Mouse (Mus musculus) megakaryocyte progenitor cell, adult 5-6 weeks (primary cell): ENCODE data around the gene Arpc1a. TPM values are rescaled to one million over a fixed set of nuclear protein-coding genes. Genes with fewer than 3 reads are reported as not detected.
A peak's percentile ranks its signal among the peaks of the same experiment; 100 is the strongest.

ENCODE experiments used
- ATAC-seq: replicated peaks from 2 replicates; pipeline ENCODE4 v1.8.0; 2016; ENCODE audit warnings: mild to moderate bottlenecking, moderate TSS enrichment, inconsistent platforms; ENCODE audit not compliant: poor library complexity
- total RNA-seq, 2 experiments: library from RNA; stranded (forward) in 1 of 2; stranded (reverse) in 1 of 2; fragments of 157-497, 149-512 nt in 1 of 2; fragments of 200-1000 nt in 1 of 2; gene quantifications; 2 replicates each; pipeline versions ENCODE4 v1.2.3 to v1.2.4; 2015 to 2017

The Arpc1a gene
- total RNA-seq, 2 experiments from 2014 or later = 47.7 to 79.9 TPM

DNA sequence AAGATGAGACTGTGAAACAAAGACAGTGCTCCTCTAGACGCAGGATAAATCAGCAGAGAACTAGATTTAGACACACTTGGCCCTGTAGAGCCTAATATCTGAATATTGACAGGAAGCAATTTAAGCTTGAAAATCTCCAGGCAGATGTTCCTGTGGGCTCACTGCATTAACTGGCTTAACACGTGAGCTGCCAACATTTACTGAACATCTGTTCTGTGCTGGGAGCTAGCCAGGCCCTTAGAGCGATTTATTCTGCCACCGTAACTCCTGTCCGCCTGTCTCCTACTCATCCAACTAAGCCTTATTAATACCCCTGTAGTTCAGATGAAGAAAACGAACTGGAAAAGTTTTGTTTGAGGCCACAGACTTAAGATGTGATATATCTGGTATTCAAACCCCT is 55.2 kb downstream of the Arpc1a start:
- no peak; the same call in 1 of the 2 replicates for ATAC-seq

DNA sequence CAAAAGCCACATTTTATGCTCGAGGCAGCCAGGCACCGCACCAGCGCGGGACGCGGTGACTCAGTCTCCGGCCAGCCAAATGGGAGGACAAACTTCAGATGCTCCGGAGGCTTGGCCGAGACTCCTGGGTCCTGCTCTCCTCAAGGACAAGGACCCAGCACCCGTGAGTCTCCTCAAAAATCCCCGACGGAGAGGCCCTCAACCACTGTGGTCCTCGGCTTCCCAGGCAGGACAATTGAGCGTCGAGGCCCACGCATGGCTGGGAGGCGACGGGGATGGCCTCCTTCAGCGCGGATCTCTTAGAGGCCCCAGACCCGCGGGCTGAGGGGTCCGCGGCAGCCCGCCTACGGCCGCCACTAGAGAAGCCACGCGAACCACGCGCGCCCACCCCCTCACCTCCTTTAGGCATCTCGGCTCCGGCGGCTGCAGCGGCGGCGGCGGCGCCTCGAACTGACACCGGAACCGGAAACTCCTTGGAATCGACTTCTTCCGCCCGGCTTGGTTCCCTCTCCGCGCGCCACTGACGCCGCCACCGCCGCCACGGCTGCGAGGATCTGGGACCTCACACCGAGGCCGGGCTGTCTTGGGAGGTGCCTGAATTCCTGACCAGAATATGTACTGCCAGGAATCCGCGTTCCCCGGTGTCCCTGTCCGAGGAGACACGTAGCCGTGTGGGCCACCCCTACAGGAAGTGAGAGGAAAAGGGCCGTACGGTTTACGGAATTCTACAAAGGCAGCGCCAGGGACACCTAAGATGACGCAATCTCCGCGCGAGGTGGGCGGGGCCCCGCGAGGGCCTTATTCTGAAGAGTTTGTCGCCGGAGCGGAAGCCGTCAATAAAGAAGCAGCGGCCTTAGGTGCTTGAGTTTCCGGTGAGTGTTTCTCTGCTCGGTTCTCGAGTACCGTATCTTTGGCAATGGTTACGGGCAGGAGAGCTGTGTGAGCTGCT is 56.2 kb downstream of the Arpc1a start, which contains the start of the genes Pdap1 and Bud31:
Gene Pdap1 (minus strand): TSS at position 668 of the 949 bp plus-strand sequence.
Gene Bud31 (plus strand): TSS at position 792 of the 949 bp plus-strand sequence.
- ATAC-seq = peak; percentile 86

DNA sequence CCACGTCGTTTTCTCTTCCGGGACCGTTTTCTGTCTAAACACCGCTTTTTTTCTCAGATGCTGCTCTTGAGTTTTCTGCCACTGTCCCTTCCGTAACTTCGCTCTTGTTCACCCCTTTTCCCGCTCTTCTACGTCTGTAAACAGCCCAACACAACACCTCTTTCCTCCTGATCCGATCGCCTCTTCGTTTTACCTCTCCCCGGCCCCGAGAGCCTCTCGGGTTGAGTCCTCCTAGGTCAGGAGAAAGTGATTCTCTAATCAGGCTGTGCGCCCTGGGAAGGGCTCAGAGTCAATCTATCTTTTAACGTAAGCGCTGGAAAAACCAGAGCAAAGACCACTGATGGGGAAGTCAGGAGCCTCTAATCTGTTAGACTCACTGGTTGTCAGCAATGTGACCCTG is 57.0 kb downstream of the Arpc1a start:
- peak; percentile 17 for ATAC-seq

GRCm38 (mm10) chr5:145147748-145148147 is 64.1 kb downstream of the Arpc1a start:
- ATAC-seq = no peak

DNA sequence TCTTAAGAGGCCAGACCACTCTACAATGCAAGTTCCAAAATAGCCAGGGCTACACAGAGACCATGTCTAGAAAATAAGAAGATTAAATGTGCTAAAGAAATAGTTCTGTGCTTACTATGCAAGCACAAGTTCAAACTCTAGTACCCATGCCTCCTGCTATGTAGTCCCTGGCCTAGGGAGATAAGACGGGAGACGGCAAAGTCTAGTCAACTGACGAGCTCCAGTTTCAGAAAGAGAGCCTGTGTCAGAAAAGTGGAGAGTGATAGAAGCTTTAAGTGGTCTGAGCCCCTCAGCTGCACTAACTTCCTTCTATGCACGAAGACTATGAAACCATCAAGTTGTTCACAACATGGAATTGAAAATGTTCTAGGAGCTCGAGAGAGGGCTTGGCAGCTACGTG is 65.7 kb downstream of the Arpc1a start:
- peak; percentile 69 for ATAC-seq

DNA sequence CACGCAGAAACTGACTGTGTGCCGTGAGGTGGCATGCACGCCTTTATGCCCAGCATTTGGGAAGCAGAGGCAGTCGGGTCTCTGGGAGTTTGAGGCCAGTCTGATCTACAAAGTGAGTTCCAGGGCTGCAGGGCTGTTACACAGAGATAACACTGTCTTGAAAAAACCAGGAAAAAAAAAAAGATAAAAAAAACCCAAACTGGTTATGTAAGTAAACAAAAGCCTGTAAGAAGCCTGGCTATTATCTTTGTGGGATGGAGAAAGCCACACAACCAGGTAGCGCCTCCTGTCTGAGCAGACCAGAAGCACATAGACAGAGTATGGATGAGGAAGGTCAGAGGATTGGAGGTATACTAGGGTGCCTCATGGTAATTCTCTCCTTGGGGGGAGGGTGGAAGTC is 69.1 kb downstream of the Arpc1a start:
- peak; percentile 80 for ATAC-seq

Other genes starting within 250 kb of the Arpc1a start
- gene Smurf1, start 118.0 kb upstream of the Arpc1a start, total RNA-seq (2015) = 2.7 and 3.5 TPM in 2 replicates
- 2.8 and 4.1 TPM in 2 replicates for gene Smurf1, start 118.0 kb upstream of the Arpc1a start, total RNA-seq (2017)
- gene Gm4871, start 51.1 kb upstream of the Arpc1a start, total RNA-seq (2015) = not detected in 2 replicates
- gene Gm4871, start 51.1 kb upstream of the Arpc1a start, total RNA-seq (2017) = not detected in 2 replicates
- not detected in 2 replicates for gene 1700018F24Rik, start 40.8 kb upstream of the Arpc1a start, total RNA-seq (2015)
- not detected in 2 replicates for gene 1700018F24Rik, start 40.8 kb upstream of the Arpc1a start, total RNA-seq (2017)
- not detected in 2 replicates for gene Kpna7, start 200 bp downstream of the Arpc1a start, total RNA-seq (2015)
- gene Kpna7, start 200 bp downstream of the Arpc1a start, total RNA-seq (2017) = not detected in 2 replicates
- gene Arpc1b, start 30.4 kb downstream of the Arpc1a start, total RNA-seq (2015) = 252 and 253 TPM in 2 replicates
- gene Arpc1b, start 30.4 kb downstream of the Arpc1a start, total RNA-seq (2017) = 169 and 205 TPM in 2 replicates
- gene Pdap1, start 56.4 kb downstream of the Arpc1a start, total RNA-seq (2015) = 61.3 and 66.9 TPM in 2 replicates
- gene Pdap1, start 56.4 kb downstream of the Arpc1a start, total RNA-seq (2017) = 152 and 264 TPM in 2 replicates
- 164 and 217 TPM in 2 replicates for gene Bud31, start 56.5 kb downstream of the Arpc1a start, total RNA-seq (2015)
- 218 and 231 TPM in 2 replicates for gene Bud31, start 56.5 kb downstream of the Arpc1a start, total RNA-seq (2017)
- gene Ptcd1, start 83.3 kb downstream of the Arpc1a start, total RNA-seq (2015) = 7.3 and 7.7 TPM in 2 replicates
- 12.0 and 14.3 TPM in 2 replicates for gene Ptcd1, start 83.3 kb downstream of the Arpc1a start, total RNA-seq (2017)
- gene Cpsf4, start 83.4 kb downstream of the Arpc1a start, total RNA-seq (2015) = 20.6 and 22.3 TPM in 2 replicates
- 37.8 and 43.8 TPM in 2 replicates for gene Cpsf4, start 83.4 kb downstream of the Arpc1a start, total RNA-seq (2017)
- 353 and 371 TPM in 2 replicates for gene Atp5j2, start 108.2 kb downstream of the Arpc1a start, total RNA-seq (2015)
- 101 and 130 TPM in 2 replicates for gene Atp5j2, start 108.2 kb downstream of the Arpc1a start, total RNA-seq (2017)
- 9.2 and 9.9 TPM in 2 replicates for gene Zkscan14, start 118.0 kb downstream of the Arpc1a start, total RNA-seq (2015)
- 27.6 and 30.1 TPM in 2 replicates for gene Zkscan14, start 118.0 kb downstream of the Arpc1a start, total RNA-seq (2017)
- gene Zkscan5, start 120.7 kb downstream of the Arpc1a start, total RNA-seq (2015) = 4.6 and 5.2 TPM in 2 replicates
- 5.7 and 7.6 TPM in 2 replicates for gene Zkscan5, start 120.7 kb downstream of the Arpc1a start, total RNA-seq (2017)
- 39.7 and 45.3 TPM in 2 replicates for gene Zfp655, start 147.9 kb downstream of the Arpc1a start, total RNA-seq (2015)
- gene Zfp655, start 147.9 kb downstream of the Arpc1a start, total RNA-seq (2017) = 28.8 and 34.3 TPM in 2 replicates
- 7.4 and 7.5 TPM in 2 replicates for gene Zscan25, start 196.7 kb downstream of the Arpc1a start, total RNA-seq (2015)
- gene Zscan25, start 196.7 kb downstream of the Arpc1a start, total RNA-seq (2017) = 5.2 and 9.3 TPM in 2 replicates